Mouse (Mus musculus): ENCODE measurements at regions not wholly inside any gene's neighbourhood (a gene's known extent, or its start where the extent isn't known, plus 50 kb on each side); places are given as distances from the start of the nearest gene placed in this dataset.

- no peak overlapping the region for H3K27ac ChIP-seq (ENCODE audit: low read length)
- H3K4me2 ChIP-seq (ENCODE audit: low read depth, low read length) = no peak overlapping the region
- 60% methylated on average over 2 of the region's 2 CpGs for WGBS
- no peaks in the 10 kb centered on the region; the same call in 1 of the 2 replicates for H3K4me1 ChIP-seq (ENCODE audit: control insufficient read depth, insufficient read depth, low read length)
- H3K27me3 ChIP-seq (replicated peaks; ENCODE audit: control insufficient read depth, insufficient read depth, low read length) = no peaks in the 10 kb centered on the region
- no peaks in the 10 kb centered on the region for H3K9me3 ChIP-seq (ENCODE audit: control insufficient read depth, low read length)
- no peak overlapping the region for H3K9ac ChIP-seq (ENCODE audit: low read depth, low read length)
- no peak for ATAC-seq
- H3K36me3 ChIP-seq (ENCODE audit: control insufficient read depth, insufficient read depth, low read length) = no peaks in the 10 kb centered on the region
- H3K4me3 ChIP-seq (ENCODE audit: low read length) = no peak overlapping the region
Observed at GRCm38 (mm10) chr15:67405523-67405922, 904.8 kb upstream of the Lrrc6 start.

- H3K36me3 ChIP-seq (ENCODE audit: control insufficient read depth, insufficient read depth, low read length) = no peaks in the 10 kb centered on the region
- no peak overlapping the region for H3K4me3 ChIP-seq (ENCODE audit: low read length)
- no peaks in the 10 kb centered on the region; the same call in 1 of the 2 replicates for H3K4me1 ChIP-seq (ENCODE audit: control insufficient read depth, insufficient read depth, low read length)
- H3K27ac ChIP-seq (ENCODE audit: low read length) = no peak overlapping the region
- no peak overlapping the region for H3K4me2 ChIP-seq (ENCODE audit: low read depth, low read length)
- H3K9me3 ChIP-seq (ENCODE audit: control insufficient read depth, low read length) = no peaks in the 10 kb centered on the region
- H3K9ac ChIP-seq (ENCODE audit: low read depth, low read length) = no peak overlapping the region
- H3K27me3 ChIP-seq (replicated peaks; ENCODE audit: control insufficient read depth, insufficient read depth, low read length) = no peaks in the 10 kb centered on the region
- ATAC-seq = no peak
- 70% methylated on average over 2 of the region's 2 CpGs for WGBS
Observed at GRCm38 (mm10) chr15:67405011-67405410, 904.3 kb upstream of the Lrrc6 start.

DNA sequence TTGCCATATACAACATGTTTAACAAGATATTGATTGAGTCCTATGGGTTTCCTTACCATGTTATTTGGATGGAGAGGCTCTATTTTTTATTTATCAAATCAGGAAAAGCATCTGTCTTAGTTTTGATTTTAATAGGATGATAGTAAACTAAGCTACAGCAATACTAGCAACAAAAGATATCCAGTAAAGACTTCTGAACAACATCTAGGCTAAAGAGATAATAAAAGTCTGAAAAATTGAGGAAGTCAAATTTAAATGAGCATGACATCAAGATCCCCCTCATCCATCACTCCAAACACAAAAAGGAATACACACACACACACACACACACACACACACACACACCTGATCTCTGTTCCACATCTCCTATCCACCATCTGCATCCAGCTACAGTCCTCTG lies 901.6 kb upstream of the Lrrc6 start:
- Histone ChIP-seq H3K27me3 (replicated peaks; ENCODE audit: control insufficient read depth, insufficient read depth, low read length) (no peaks in the 10 kb centered on the region), H3K4me3 (ENCODE audit: low read length) (no peak overlapping the region), H3K4me1 (ENCODE audit: control insufficient read depth, insufficient read depth, low read length) (no peaks in the 10 kb centered on the region), H3K9ac (ENCODE audit: low read depth, low read length) (no peak overlapping the region), H3K4me2 (ENCODE audit: low read depth, low read length) (no peak overlapping the region), H3K36me3 (ENCODE audit: control insufficient read depth, insufficient read depth, low read length) (no peaks in the 10 kb centered on the region), H3K27ac (ENCODE audit: low read length) (no peak overlapping the region), H3K9me3 (ENCODE audit: control insufficient read depth, low read length) (no peaks in the 10 kb centered on the region)
- ATAC-seq = no peak

DNA sequence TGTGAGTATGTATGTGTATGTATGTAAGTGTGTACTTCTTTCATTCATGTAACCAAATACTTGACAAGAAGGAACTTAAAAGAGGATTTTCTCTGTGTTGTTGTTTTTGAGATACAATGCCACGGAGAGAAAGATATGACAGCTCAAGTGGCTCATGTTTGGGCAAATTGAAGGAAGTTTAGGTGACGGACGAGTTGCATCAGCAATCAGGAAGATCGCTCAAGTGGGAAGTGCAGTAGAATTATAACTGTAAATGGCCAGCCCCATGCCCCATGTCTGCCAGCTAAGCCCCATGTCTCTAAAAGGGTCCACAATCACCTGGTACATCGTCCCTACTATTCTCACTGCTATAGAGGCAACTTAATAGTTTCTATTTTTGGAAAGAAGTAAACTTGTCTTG lies 896.6 kb upstream of the Lrrc6 start:
- Histone ChIP-seq H3K27ac (ENCODE audit: low read length) (no peak overlapping the region), H3K4me2 (ENCODE audit: low read depth, low read length) (no peak overlapping the region), H3K9ac (ENCODE audit: low read depth, low read length) (no peak overlapping the region), H3K27me3 (replicated peaks; ENCODE audit: control insufficient read depth, insufficient read depth, low read length) (no peaks in the 10 kb centered on the region), H3K36me3 (ENCODE audit: control insufficient read depth, insufficient read depth, low read length) (no peaks in the 10 kb centered on the region), H3K4me1 (ENCODE audit: control insufficient read depth, insufficient read depth, low read length) (no peaks in the 10 kb centered on the region), H3K4me3 (ENCODE audit: low read length) (no peak overlapping the region), H3K9me3 (ENCODE audit: control insufficient read depth, low read length) (no peaks in the 10 kb centered on the region)
- WGBS = 77% methylated on average over 5 of the region's 5 CpGs
- no peak for ATAC-seq

GRCm38 (mm10) chr15:67395114-67395513 lies 894.4 kb upstream of the Lrrc6 start:
- Histone ChIP-seq H3K9ac (ENCODE audit: low read depth, low read length) (no peak overlapping the region), H3K4me2 (ENCODE audit: low read depth, low read length) (no peak overlapping the region), H3K27me3 (replicated peaks; ENCODE audit: control insufficient read depth, insufficient read depth, low read length) (no peaks in the 10 kb centered on the region), H3K9me3 (ENCODE audit: control insufficient read depth, low read length) (no peaks in the 10 kb centered on the region), H3K4me1 (ENCODE audit: control insufficient read depth, insufficient read depth, low read length) (no peaks in the 10 kb centered on the region), H3K4me3 (ENCODE audit: low read length) (no peak overlapping the region), H3K27ac (ENCODE audit: low read length) (no peak overlapping the region), H3K36me3 (ENCODE audit: control insufficient read depth, insufficient read depth, low read length) (no peaks in the 10 kb centered on the region)
- WGBS = 93% methylated on average over 1 of the region's 1 CpGs
- ATAC-seq = no peak

GRCm38 (mm10) chr15:67391918-67392317 lies 891.2 kb upstream of the Lrrc6 start:
- no peak overlapping the region for H3K4me3 ChIP-seq (ENCODE audit: low read length)
- no peaks in the 10 kb centered on the region for H3K9me3 ChIP-seq (ENCODE audit: control insufficient read depth, low read length)
- WGBS = 85% methylated on average over 5 of the region's 5 CpGs
- H3K4me1 ChIP-seq (ENCODE audit: control insufficient read depth, insufficient read depth, low read length) = no peaks in the 10 kb centered on the region
- no peak overlapping the region for H3K9ac ChIP-seq (ENCODE audit: low read depth, low read length)
- H3K27me3 ChIP-seq (replicated peaks; ENCODE audit: control insufficient read depth, insufficient read depth, low read length) = no peaks in the 10 kb centered on the region
- H3K4me2 ChIP-seq (ENCODE audit: low read depth, low read length) = no peak overlapping the region
- ATAC-seq = no peak
- no peak overlapping the region for H3K27ac ChIP-seq (ENCODE audit: low read length)
- no peaks in the 10 kb centered on the region for H3K36me3 ChIP-seq (ENCODE audit: control insufficient read depth, insufficient read depth, low read length)

- H3K4me1 ChIP-seq (ENCODE audit: control insufficient read depth, insufficient read depth, low read length) = no peaks in the 10 kb centered on the region
- no peak overlapping the region for H3K4me2 ChIP-seq (ENCODE audit: low read depth, low read length)
- H3K27me3 ChIP-seq (replicated peaks; ENCODE audit: control insufficient read depth, insufficient read depth, low read length) = no peaks in the 10 kb centered on the region
- no peak for ATAC-seq
- H3K4me3 ChIP-seq (ENCODE audit: low read length) = no peak overlapping the region
- H3K27ac ChIP-seq (ENCODE audit: low read length) = no peak overlapping the region
- H3K36me3 ChIP-seq (ENCODE audit: control insufficient read depth, insufficient read depth, low read length) = no peaks in the 10 kb centered on the region
- 54% methylated on average over 8 of the region's 8 CpGs for WGBS
- H3K9ac ChIP-seq (ENCODE audit: low read depth, low read length) = no peak overlapping the region
- H3K9me3 ChIP-seq (ENCODE audit: control insufficient read depth, low read length) = no peaks in the 10 kb centered on the region
Observed at GRCm38 (mm10) chr15:67388514-67388913, 887.8 kb upstream of the Lrrc6 start.

DNA sequence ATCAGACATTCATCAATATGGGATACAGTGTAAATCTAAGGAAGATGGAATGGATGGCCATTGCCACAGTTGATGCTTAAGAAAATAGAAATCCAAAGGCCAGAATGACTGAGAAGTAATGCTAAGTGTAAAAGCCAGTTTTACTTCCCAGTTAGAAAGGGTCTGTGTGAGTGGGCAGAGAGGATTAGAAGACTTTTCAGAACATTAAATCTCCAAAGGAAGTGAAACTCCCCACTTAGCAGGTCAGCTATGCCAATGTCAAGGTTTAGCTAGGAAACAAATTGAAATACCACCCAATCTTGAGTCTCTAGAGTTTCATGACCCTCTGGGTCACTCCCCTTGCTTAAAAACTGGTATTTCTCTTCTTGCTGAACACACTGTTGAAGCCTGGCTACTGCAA lies 886.2 kb upstream of the Lrrc6 start:
- Histone ChIP-seq H3K36me3 (ENCODE audit: control insufficient read depth, insufficient read depth, low read length) (no peaks in the 10 kb centered on the region), H3K9ac (ENCODE audit: low read depth, low read length) (no peak overlapping the region), H3K27ac (ENCODE audit: low read length) (no peak overlapping the region), H3K4me2 (ENCODE audit: low read depth, low read length) (no peak overlapping the region), H3K9me3 (ENCODE audit: control insufficient read depth, low read length) (no peaks in the 10 kb centered on the region), H3K4me3 (ENCODE audit: low read length) (no peak overlapping the region), H3K4me1 (ENCODE audit: control insufficient read depth, insufficient read depth, low read length) (no peaks in the 10 kb centered on the region), H3K27me3 (replicated peaks; ENCODE audit: control insufficient read depth, insufficient read depth, low read length) (no peaks in the 10 kb centered on the region)
- no peak for ATAC-seq

- Histone ChIP-seq H3K27me3 (replicated peaks; ENCODE audit: control insufficient read depth, insufficient read depth, low read length) (no peaks in the 10 kb centered on the region), H3K4me1 (ENCODE audit: control insufficient read depth, insufficient read depth, low read length) (no peaks in the 10 kb centered on the region), H3K4me3 (ENCODE audit: low read length) (no peak overlapping the region), H3K9ac (ENCODE audit: low read depth, low read length) (no peak overlapping the region), H3K4me2 (ENCODE audit: low read depth, low read length) (no peak overlapping the region), H3K36me3 (ENCODE audit: control insufficient read depth, insufficient read depth, low read length) (no peaks in the 10 kb centered on the region), H3K9me3 (ENCODE audit: control insufficient read depth, low read length) (no peaks in the 10 kb centered on the region), H3K27ac (ENCODE audit: low read length) (no peak overlapping the region)
- ATAC-seq = no peak
- WGBS = 83% methylated on average over 4 of the region's 4 CpGs
Observed at GRCm38 (mm10) chr15:67373599-67373998, 872.9 kb upstream of the Lrrc6 start.

GRCm38 (mm10) chr15:67373030-67373429 lies 872.3 kb upstream of the Lrrc6 start:
- 62% methylated on average over 8 of the region's 8 CpGs for WGBS
- Histone ChIP-seq H3K27ac (ENCODE audit: low read length) (no peak overlapping the region), H3K9ac (ENCODE audit: low read depth, low read length) (no peak overlapping the region), H3K4me2 (ENCODE audit: low read depth, low read length) (no peak overlapping the region), H3K9me3 (ENCODE audit: control insufficient read depth, low read length) (no peaks in the 10 kb centered on the region), H3K4me3 (ENCODE audit: low read length) (no peak overlapping the region), H3K27me3 (replicated peaks; ENCODE audit: control insufficient read depth, insufficient read depth, low read length) (no peaks in the 10 kb centered on the region), H3K4me1 (ENCODE audit: control insufficient read depth, insufficient read depth, low read length) (no peaks in the 10 kb centered on the region), H3K36me3 (ENCODE audit: control insufficient read depth, insufficient read depth, low read length) (no peaks in the 10 kb centered on the region)
- no peak; the same call in 1 of the 2 replicates for ATAC-seq
